Mouse (Mus musculus) ES-E14 (cell line): ENCODE results near the gene Mex3a. TPM values are rescaled to one million over a fixed set of nuclear protein-coding genes. Genes with fewer than 3 reads are reported as not detected.

Experiments used
- DNase-seq: peaks from one replicate; pipeline ENCODE4 v3.0.0-alpha.2; 2013; ENCODE audit warnings: low read depth, low spot score
- H3K27ac ChIP-seq: 2 replicates; pipeline ENCODE4 v1.5.1; 2012; ENCODE audit warnings: low read depth, mild to moderate bottlenecking, low read length, moderate library complexity, mixed read lengths; ENCODE audit not compliant: poor library complexity, insufficient read depth, severe bottlenecking
- H3K36me3 ChIP-seq: 2 replicates; pipeline ENCODE4 v1.6.1; 2012; ENCODE audit warnings: mild to moderate bottlenecking, low read length, moderate library complexity, mixed read lengths; ENCODE audit not compliant: control insufficient read depth, poor library complexity, insufficient read depth, severe bottlenecking
- H3K4me1 ChIP-seq, 2 experiments: fragments of 150-350 bp in 1 of 2; sonication (generic) in 1 of 2; 2 replicates each; pipeline ENCODE4 v1.6.1; 2012; ENCODE audit warnings: low read length in 2 of 2, mild to moderate bottlenecking in 1 of 2, mixed read lengths in 1 of 2; ENCODE audit not compliant: control insufficient read depth in 2 of 2, insufficient read depth in 2 of 2, poor library complexity in 1 of 2
- H3K4me3 ChIP-seq, 2 experiments: fragments of 150-350 bp in 1 of 2; sonication (generic) in 1 of 2; 2 replicates each; pipeline ENCODE4 v1.5.1; 2012; ENCODE audit warnings: low read length in 2 of 2, low read depth in 1 of 2, mild to moderate bottlenecking in 1 of 2, mixed read lengths in 1 of 2; ENCODE audit not compliant: insufficient read depth in 1 of 2, poor library complexity in 1 of 2, severe bottlenecking in 1 of 2
- H3K9ac ChIP-seq: 2 replicates; pipeline ENCODE4 v1.6.1; 2012; ENCODE audit warnings: low read depth, mild to moderate bottlenecking, low read length, mixed read lengths; ENCODE audit not compliant: poor library complexity, insufficient read depth, severe bottlenecking
- H3K9me3 ChIP-seq: fragments of 150-350 bp; sonication (generic); 2 replicates; pipeline ENCODE4 v1.6.1; 2012; ENCODE audit warnings: low read depth, mild to moderate bottlenecking, low read length; ENCODE audit not compliant: control insufficient read depth, insufficient read depth
- CHD2 ChIP-seq: IDR thresholded peaks from 2 replicates; pipeline ENCODE4 v1.6.1; 2014; ENCODE audit warnings: mild to moderate bottlenecking, low read depth, low read length, inconsistent platforms
- HCFC1 ChIP-seq: IDR thresholded peaks from 2 replicates; pipeline ENCODE4 v1.6.1; 2012; ENCODE audit warnings: low read length, inconsistent platforms, borderline replicate concordance; ENCODE audit not compliant: insufficient read depth
- MAFK ChIP-seq: IDR thresholded peaks from 2 replicates; pipeline ENCODE4 v1.6.1; 2014; ENCODE audit warnings: mild to moderate bottlenecking, low read depth, low read length, inconsistent platforms; ENCODE audit not compliant: insufficient read depth
- ZC3H11A ChIP-seq: IDR thresholded peaks from 2 replicates; pipeline ENCODE4 v1.6.1; 2012; ENCODE audit warnings: low read depth, mild to moderate bottlenecking, inconsistent platforms, low read length, borderline replicate concordance
- ZNF384 ChIP-seq: IDR thresholded peaks from 2 replicates; pipeline ENCODE4 v1.6.1; 2012; ENCODE audit warnings: low read depth, low read length, inconsistent platforms
- in situ Hi-C, 2 experiments: fragments of 600-800 bp; cut with MboI; formaldehyde crosslinking; loops; one replicate each; pipeline ENCODE4 v1.15.1; 2025; ENCODE audit warnings: low sequenced_read_pairs in 2 of 2, inconsistent platforms in 1 of 2; ENCODE audit not compliant: unreplicated experiment in 2 of 2
- total RNA-seq: library from RNA; depleted of rRNA; stranded (reverse); fragments of 300-350 nt; gene quantifications from 2 replicates; pipeline ENCODE4 v1.2.3, GENCODE M21; 2012

Mex3a gene
- total RNA-seq, 1 experiment = 24.9 TPM

DNA sequence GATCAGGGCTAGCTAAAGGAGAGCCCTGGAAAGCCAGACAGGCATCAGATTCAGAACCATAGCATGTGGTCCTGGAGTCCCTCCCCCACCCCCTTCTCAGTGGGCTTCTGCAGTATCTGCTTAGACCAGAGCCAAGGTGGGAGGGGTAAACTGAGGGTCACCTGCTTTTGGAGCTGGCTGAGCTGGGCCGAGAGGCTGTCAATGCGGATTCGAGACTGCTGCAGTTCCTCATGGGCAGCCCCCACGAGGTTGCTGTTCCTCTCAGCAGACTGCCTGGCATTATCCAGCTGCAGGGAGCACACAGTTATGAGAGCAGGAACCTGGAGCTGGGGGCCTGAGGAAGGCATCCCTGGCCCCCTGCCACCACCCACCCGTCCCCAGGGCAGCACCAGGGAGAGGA lies 46.2 kb upstream of the Mex3a start:
- in situ Hi-C loops = loop anchor here in 1 of 2 experiments (5.0 kb wide), 1 partner anchor 36 kb away; no protein-coding TSS in a partner anchor
- TF ChIP-seq ZC3H11A (no peak), CHD2 (no peak), HCFC1 (no peak), MAFK (no peak), ZNF384 (no peak)
- no peak overlapping the region for H3K4me3 ChIP-seq

GRCm38 (mm10) chr3:88486887-88487286 lies 45.3 kb upstream of the Mex3a start:
- peaks cover 16 to 27% of the 10 kb centered on the region in 2 experiments; a peak in 3 of 4 replicates for H3K4me1 ChIP-seq
- no peak overlapping the region for H3K27ac ChIP-seq
- H3K36me3 ChIP-seq = no peaks in the 10 kb centered on the region
- H3K9me3 ChIP-seq = no peaks in the 10 kb centered on the region
- H3K4me3 ChIP-seq = no peak overlapping the region
- DNase-seq = no peak
- no peak overlapping the region for H3K9ac ChIP-seq
- in situ Hi-C loops = loop anchor here in 1 of 2 experiments (5.0 kb wide), 1 partner anchor 35 kb away; no protein-coding TSS in a partner anchor
- TF ChIP-seq CHD2 (no peak), ZNF384 (no peak), HCFC1 (no peak), ZC3H11A (no peak), MAFK (no peak)

More for the DNA sequence above, 46.2 kb upstream of the Mex3a start:
- H3K4me1 ChIP-seq = peaks cover 16 to 27% of the 10 kb centered on the region in 2 experiments; a peak in 3 of 4 replicates
- no peak overlapping the region for H3K9ac ChIP-seq
- H3K9me3 ChIP-seq = no peaks in the 10 kb centered on the region
- no peak for DNase-seq
- H3K27ac ChIP-seq = no peak overlapping the region
- H3K36me3 ChIP-seq = no peaks in the 10 kb centered on the region

DNA sequence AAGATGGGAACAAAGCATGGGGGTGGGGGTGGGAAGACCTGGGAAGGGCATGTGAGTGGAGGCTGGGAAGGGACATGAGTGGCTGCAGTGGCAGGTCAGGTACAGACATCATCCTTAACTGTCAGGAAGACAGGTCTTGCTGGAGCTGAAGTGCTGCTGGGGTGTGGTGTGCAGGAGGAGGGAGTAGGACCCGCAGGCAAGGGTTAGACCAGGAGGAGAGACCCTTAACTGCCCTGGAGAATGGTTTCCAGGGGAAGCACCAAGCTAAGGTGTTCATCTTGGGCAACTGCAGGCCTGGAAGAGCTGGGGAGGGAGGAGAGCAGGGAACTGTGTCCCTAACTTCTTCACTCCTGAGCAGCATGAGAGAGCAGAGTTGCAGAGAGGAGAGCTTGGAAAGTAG lies 44.8 kb upstream of the Mex3a start:
- H3K36me3 ChIP-seq = no peaks in the 10 kb centered on the region
- no peak overlapping the region for H3K27ac ChIP-seq
- DNase-seq = no peak
- no peaks in the 10 kb centered on the region for H3K9me3 ChIP-seq
- no peak overlapping the region for H3K9ac ChIP-seq
- no peak overlapping the region for H3K4me3 ChIP-seq
- in situ Hi-C loops = loop anchor here in 1 of 2 experiments (5.0 kb wide), 1 partner anchor 35 kb away; no protein-coding TSS in a partner anchor
- peaks cover 16 to 25% of the 10 kb centered on the region in 2 experiments; a peak in 3 of 4 replicates for H3K4me1 ChIP-seq
- no peak for TF ChIP-seq HCFC1
- TF ChIP-seq ZNF384 = no peak
- no peak for TF ChIP-seq MAFK
- no peak for TF ChIP-seq CHD2
- TF ChIP-seq ZC3H11A = no peak

DNA sequence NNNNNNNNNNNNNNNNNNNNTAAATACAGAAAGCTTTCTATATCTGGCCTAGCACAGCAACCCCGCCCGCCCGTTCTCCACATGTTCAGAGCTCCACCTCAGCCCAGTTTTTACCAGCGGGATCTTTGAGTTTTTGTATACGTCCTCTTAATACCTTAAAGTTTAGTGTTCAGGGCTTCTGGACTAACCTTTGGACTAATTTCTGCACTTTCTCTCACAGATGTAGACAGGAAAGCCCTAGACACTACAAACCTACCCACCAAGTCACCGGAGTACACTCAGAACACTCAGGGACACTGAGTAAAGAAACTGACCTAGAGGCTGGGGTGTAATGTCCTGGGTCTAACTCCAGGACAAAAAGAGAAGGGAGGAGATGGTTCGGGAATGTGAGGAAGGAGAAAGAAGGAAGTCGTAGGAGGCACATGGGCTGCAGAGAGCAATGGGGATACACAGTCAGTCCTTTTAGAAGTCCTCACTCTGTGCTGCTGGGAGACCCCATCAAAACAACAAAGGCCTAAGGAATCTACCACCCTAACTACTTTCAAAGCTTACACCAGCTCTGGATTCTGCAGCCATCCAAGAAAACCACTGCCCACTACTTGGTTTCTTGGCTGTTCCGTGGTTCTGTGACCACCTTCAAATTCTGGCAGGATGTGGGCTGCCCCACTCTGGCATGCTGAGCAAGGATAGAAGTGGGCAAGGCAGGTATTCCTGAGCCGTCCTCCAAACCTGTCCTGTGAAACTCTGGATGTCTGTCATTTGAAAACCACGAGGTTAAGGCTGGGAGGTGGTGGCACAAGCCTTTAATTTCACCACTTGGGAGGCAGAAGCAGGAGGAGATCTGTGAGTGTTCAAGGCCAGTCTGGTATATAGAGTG lies 38.3 kb upstream of the Mex3a start:
- H3K9ac ChIP-seq = no peak overlapping the region; the same call in 1 of the 2 replicates
- TF ChIP-seq CHD2 (no peak), MAFK (no peak), ZC3H11A (no peak), ZNF384 (no peak), HCFC1 (no peak)
- no peaks in the 10 kb centered on the region for H3K36me3 ChIP-seq
- peak overlapping the region; percentile 95; the same call in 1 of the 2 replicates for H3K27ac ChIP-seq
- H3K9me3 ChIP-seq = no peaks in the 10 kb centered on the region
- peak overlapping the region in 1 of 2 experiments; percentile 17; a peak in 2 of 4 replicates for H3K4me3 ChIP-seq
- DNase-seq = no peak
- H3K4me1 ChIP-seq = peaks cover 15 to 16% of the 10 kb centered on the region in 2 experiments; a peak in 3 of 4 replicates
- in situ Hi-C loops = no loop called here
